Mouse (Mus musculus): ENCODE results near the gene Ldhc. TPM values are rescaled to one million over a fixed set of nuclear protein-coding genes. Genes with fewer than 3 reads are reported as not detected.

Ldhc gene
- total and polyA plus RNA-seq, 3 experiments, result not detected

- Histone ChIP-seq H3K9me3 (replicated peaks; ENCODE audit: low read length) (no peaks in the 10 kb centered on the region), H3K4me3 (replicated peaks in 1 of 3; ENCODE audit: low read depth in 2 of 3, low read length in 2 of 3, poor library complexity in 1 of 3) (no peak overlapping the region), H3K4me2 (ENCODE audit: insufficient read depth, low read depth, poor library complexity, severe bottlenecking) (no peak overlapping the region), H3K27ac (ENCODE audit: insufficient read depth, low read depth) (no peak overlapping the region), H3K36me3 (replicated peaks in 1 of 2; ENCODE audit: control insufficient read depth in 1 of 2, insufficient read depth in 1 of 2, low read length in 1 of 2) (peaks cover 10 to 30% of the 10 kb centered on the region in 2 experiments), H3K79me2 (replicated peaks; ENCODE audit: control insufficient read depth, extremely low read depth, insufficient read depth, poor library complexity, severe bottlenecking) (no peaks in the 10 kb centered on the region), H3K9ac (ENCODE audit: insufficient read depth, low read depth) (no peak overlapping the region), H3K27me3 (replicated peaks) (no peaks in the 10 kb centered on the region), H3K4me1 (ENCODE audit: control insufficient read depth in 1 of 2, insufficient read depth in 2 of 2) (peaks cover 2 to 14% of the 10 kb centered on the region in 2 experiments; a peak in 2 of 4 replicates)
- dilution Hi-C loops (cut with MboI; ENCODE audit: extremely low pct_ligation_motif_present, extremely low pct_unique_long_range_greater_than_20kb, low sequenced_read_pairs) (no loop called here), in situ Hi-C loops (cut with MboI; ENCODE audit: low pct_ligation_motif_present, low pct_unique_long_range_greater_than_20kb, low sequenced_read_pairs) (no loop called here)
- no peak for TF ChIP-seq ETS1 (conservative IDR thresholded peaks at IDR 0.05; ENCODE audit: low read depth, low read length)
- DNase-seq (ENCODE audit: extremely low read depth), result no peak
Measured at GRCm38 (mm10) chr7:46883304-46883703, 22.3 kb downstream of the Ldhc start.

- peaks cover 2 to 31% of the 10 kb centered on the region in 2 experiments; a peak in 3 of 4 replicates for H3K4me1 ChIP-seq (ENCODE audit: control insufficient read depth in 1 of 2, insufficient read depth in 2 of 2)
- no peak overlapping the region for H3K4me3 ChIP-seq (replicated peaks in 1 of 3; ENCODE audit: low read depth in 2 of 3, low read length in 2 of 3, poor library complexity in 1 of 3)
- no peaks in the 10 kb centered on the region for H3K27me3 ChIP-seq (replicated peaks)
- dilution Hi-C loops (cut with MboI; ENCODE audit: extremely low pct_ligation_motif_present, extremely low pct_unique_long_range_greater_than_20kb, low sequenced_read_pairs), result no loop called here
- H3K27ac ChIP-seq (ENCODE audit: insufficient read depth, low read depth), result no peak overlapping the region
- H3K9me3 ChIP-seq (replicated peaks; ENCODE audit: low read length), result no peaks in the 10 kb centered on the region
- H3K36me3 ChIP-seq (replicated peaks in 1 of 2; ENCODE audit: control insufficient read depth in 1 of 2, insufficient read depth in 1 of 2, low read length in 1 of 2), result peaks cover 29 to 69% of the 10 kb centered on the region in 2 experiments
- TF ChIP-seq EP300 (IDR thresholded peaks at IDR 0.05; ENCODE audit: low read length) (peak; percentile 85), MAZ (IDR thresholded peaks at IDR 0.05; ENCODE audit: low read depth, low read length) (no peak), MEF2A (IDR thresholded peaks at IDR 0.05; ENCODE audit: borderline replicate concordance, low read depth, low read length) (no peak), USF2 (conservative IDR thresholded peaks at IDR 0.05; ENCODE audit: low read depth, low read length) (no peak), KAT2A (IDR thresholded peaks at IDR 0.05; ENCODE audit: insufficient replicate concordance, low read length) (no peak), ELF1 (IDR thresholded peaks at IDR 0.05; ENCODE audit: low read depth, low read length) (no peak), ZMIZ1 (IDR thresholded peaks at IDR 0.05; ENCODE audit: low read depth, low read length) (no peak), RAD21 (IDR thresholded peaks at IDR 0.05; ENCODE audit: low read depth, low read length) (no peak), IRF4 (IDR thresholded peaks at IDR 0.05; ENCODE audit: low read depth, low read length) (peak; percentile 90), CHD2 (IDR thresholded peaks at IDR 0.05; ENCODE audit: low read length) (no peak), ZC3H11A (IDR thresholded peaks at IDR 0.05; ENCODE audit: low read depth, low read length) (no peak), POLR2AphosphoS2 (IDR thresholded peaks at IDR 0.05; ENCODE audit: low read depth, low read length) (no peak), HCFC1 (IDR thresholded peaks at IDR 0.05; ENCODE audit: low read depth, low read length) (no peak), SMC3 (IDR thresholded peaks at IDR 0.05; ENCODE audit: low read depth, low read length) (no peak), ZNF384 (IDR thresholded peaks at IDR 0.05; ENCODE audit: low read depth, low read length) (peak; percentile 65; the same call in 1 of the 2 replicates), SIN3A (IDR thresholded peaks at IDR 0.05; ENCODE audit: low read length) (no peak), TCF12 (IDR thresholded peaks at IDR 0.05; ENCODE audit: low read depth, low read length) (no peak)
- 0 out of 2 replicates have a peak, but pooled peaks cover 2% of the 10 kb centered on the region for H3K79me2 ChIP-seq (replicated peaks; ENCODE audit: control insufficient read depth, extremely low read depth, insufficient read depth, poor library complexity, severe bottlenecking)
- no peak overlapping the region for H3K4me2 ChIP-seq (ENCODE audit: insufficient read depth, low read depth, poor library complexity, severe bottlenecking)
- in situ Hi-C loops (cut with MboI; ENCODE audit: low pct_ligation_motif_present, low pct_unique_long_range_greater_than_20kb, low sequenced_read_pairs), result no loop called here
- H3K9ac ChIP-seq (ENCODE audit: insufficient read depth, low read depth), result no peak overlapping the region
- peak; percentile 72 for DNase-seq (ENCODE audit: extremely low read depth)
Measured at GRCm38 (mm10) chr7:46895511-46895910, 34.5 kb downstream of the Ldhc start.

Measured in CH12.LX (cell line).